Mouse (Mus musculus): ENCODE measurements around the gene Synj2.
"Not testable (repeated sequence)": the region's sequence is repeated elsewhere in the genome, so short reads cannot be mapped to it uniquely, and the experiment has no call there.

Gene Synj2

GRCm38 (mm10) chr17:6001389-6001788, 60.3 kb downstream of the Synj2 start:
- DNase-seq (ENCODE audit: low spot score) = no peak

DNA sequence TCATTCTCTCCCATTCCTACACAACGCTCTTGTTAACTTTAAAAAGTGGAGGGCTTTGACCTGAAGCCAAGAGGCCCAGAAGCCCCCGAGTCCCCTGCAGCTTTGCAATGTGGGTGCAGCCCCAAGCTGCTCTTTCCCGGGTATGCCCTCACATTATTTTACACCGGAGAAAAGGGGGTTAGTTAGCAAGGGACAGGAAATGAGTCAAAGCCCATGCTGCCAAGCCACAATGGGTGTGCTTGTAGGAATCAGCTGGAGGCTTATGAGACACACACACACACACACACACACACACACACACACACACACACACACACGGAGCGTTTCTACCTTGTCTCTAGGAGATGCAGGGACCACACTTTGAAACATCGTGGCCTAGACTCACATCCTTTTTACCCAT, 60.8 kb downstream of the Synj2 start:
- DNase-seq (ENCODE audit: low spot score) = no peak

- no peak for DNase-seq (ENCODE audit: low spot score)
Observed at GRCm38 (mm10) chr17:6002563-6002962, 61.5 kb downstream of the Synj2 start.

DNA sequence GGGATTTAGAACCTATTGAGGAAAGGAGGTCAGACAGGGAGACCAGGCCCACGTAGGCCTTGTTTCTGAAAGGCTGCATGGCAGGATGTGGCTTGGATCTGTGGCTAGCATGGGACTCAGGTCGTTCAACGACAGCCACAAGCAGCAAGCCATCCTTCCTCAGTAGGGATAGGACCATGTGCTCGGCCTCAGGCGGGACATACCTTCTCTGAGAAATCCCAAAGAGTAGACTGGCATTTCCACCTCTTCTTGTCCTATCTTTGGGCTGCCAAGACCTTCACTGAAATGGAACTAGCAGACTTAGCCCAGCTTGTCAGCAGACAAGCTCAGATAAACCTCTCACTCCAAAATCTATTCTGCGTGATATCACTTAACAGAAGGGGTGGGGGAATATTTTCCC, 62.6 kb downstream of the Synj2 start:
- no peak for DNase-seq (ENCODE audit: low spot score)

GRCm38 (mm10) chr17:6005246-6005637, 64.2 kb downstream of the Synj2 start:
- DNase-seq (ENCODE audit: low spot score) = no peak

DNA sequence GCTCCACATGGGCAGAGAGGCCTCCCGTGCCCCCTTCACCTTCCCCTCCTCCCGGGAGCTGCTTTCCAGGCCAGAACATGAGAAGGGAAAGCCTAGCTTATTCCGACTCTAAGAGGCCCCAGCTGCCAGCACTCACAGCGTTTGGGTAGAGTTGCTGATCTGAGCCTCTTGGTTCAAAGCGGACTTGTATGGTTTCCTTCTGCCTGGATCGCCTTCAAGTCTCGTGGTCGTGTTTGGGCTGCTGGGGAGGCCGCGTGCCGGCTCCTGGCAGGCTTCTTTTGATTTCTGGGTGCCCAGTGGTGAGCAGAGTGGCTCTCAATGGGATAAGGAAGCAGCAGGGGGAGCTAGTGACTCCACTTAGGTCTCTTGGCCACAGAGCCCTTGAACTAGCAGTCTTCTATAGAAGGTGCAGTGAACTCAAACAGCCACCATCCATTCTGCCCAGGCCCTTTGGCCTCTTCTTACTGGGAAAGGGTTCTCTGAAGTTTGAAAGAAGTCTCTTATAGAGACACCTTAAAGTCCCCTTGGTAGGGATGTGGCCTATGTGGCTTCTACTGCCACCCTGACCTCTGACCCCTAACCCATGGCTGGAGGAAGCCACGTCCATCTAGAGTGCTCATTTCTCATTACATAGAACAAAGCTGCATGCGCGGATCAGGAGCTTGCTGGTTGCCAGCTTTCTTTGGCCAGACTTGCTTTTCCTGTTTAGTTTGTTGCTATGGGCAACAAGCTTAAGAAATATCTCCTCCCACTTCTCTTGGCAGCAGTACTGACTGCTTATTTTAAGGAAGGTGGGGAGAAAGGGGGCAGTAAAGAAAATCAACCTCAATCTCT, 64.8 kb downstream of the Synj2 start:
- peak; percentile 46 for DNase-seq (ENCODE audit: low spot score)

DNA sequence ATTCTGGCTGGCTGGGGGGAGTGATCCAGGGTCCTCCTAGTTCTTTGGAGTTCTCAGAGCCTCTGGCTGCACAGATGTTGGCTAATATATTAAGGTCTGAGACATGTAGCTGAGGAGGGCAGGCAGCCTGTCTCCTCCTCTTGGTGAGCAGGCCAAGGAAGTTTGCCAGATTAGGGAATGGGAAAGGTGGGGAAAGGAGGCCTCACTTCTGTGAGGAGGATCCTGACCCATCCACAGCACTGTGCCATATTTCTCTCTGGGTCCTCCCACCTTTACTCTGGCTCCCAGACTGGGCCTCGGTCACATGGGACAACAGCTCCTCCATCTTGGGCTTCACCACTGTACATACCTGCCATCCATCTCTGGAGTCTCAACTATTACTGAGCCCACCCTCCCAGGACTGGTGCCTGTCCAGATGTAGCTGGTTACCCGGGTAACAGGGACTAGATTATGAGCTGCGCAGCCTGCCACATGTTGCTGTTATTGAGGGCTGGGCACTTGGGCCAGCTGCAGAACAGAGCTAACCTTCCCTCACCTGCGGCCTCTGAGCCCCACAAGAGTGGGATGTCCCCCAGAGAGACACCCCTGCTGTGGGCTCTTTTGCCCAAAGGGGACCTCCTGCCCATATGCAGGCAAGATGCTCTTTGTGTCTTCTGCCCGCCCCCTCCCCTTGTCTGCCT, 66.2 kb downstream of the Synj2 start:
- no peak for DNase-seq (ENCODE audit: low spot score)

GRCm38 (mm10) chr17:6007902-6008301, 66.8 kb downstream of the Synj2 start:
- no peak for DNase-seq (ENCODE audit: low spot score)

DNA sequence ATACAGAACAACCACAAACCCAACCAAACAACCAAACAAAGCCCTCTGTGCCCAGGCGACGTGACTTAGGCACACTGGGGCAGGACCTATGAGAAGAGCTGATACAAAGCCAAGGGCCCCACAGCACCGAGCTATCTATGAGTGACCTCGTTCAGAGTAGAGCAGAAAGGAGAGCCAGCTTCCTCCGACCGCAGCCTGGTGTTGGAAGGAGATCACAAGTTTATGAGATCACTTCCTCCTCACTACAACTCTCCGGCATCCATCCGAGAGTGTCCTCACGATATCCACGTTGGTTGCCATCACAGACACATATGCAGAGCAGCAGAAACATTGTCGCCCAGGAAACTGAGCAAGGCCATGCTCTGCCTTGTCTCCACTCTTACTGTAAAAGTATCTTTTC, 67.5 kb downstream of the Synj2 start:
- DNase-seq (ENCODE audit: low spot score) = no peak

GRCm38 (mm10) chr17:6009606-6010005, 68.5 kb downstream of the Synj2 start:
- no peak for DNase-seq (ENCODE audit: low spot score)

DNA sequence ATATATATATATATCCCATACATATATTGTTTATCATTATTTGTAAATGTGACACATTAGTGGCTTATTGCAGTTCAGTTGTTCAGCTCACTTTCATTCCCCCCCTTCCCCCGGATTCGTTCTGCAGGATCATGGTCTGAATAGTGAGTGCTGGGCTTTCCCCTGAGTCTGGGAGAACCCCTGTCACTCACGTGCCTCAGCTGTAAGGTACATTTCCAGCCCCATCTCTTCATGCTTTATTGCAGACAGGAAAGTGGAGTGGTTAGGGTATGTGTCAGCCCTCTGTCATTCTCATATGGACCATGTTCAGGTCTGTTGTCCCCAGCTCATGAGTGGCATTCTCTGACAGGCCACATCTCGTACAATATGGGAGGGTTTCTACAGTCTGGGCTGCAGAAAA, 72.0 kb downstream of the Synj2 start:
- no peak for DNase-seq (ENCODE audit: low spot score)

DNA sequence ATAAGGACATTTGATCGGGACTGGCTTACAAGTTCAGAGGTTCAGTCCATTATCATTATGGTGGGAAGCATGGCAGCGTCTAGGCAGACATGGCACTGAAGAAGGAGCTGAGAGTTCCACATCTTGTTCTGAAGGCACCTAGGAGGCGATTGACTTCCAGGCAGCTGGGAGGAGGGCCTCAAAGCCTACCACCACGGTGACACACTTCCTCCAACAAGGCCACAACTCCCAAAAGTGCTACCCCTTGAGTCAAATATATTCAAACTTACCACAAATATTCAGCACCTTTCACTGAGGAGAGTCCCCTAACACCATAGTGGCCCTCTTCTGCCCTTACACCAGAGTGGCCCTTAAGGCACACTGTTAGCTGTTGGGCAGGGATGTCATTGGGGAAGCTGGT, 73.9 kb downstream of the Synj2 start:
- no peak for DNase-seq (ENCODE audit: low spot score)

GRCm38 (mm10) chr17:6016213-6016780, 75.2 kb downstream of the Synj2 start:
- no peak for DNase-seq (ENCODE audit: low spot score)

DNA sequence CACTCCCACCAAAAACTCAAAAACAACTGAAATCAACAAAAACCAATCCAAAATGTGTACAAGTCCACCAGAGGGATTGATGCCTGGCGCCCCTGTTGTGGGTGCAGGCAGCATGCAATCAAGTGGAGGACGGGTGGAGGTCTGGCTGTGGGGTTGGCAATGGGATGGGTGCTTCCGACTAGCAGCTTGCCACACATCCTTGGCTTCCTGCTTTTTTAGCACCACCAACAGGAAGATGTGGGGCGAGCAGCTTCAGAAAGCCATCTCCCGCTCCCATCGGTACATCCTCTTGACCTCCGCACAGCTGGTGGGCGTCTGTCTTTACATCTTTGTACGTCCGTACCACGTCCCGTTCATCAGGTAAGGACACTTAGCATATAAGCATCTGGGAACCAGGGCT, 76.2 kb downstream of the Synj2 start:
- DNase-seq (ENCODE audit: low spot score) = no peak

DNA sequence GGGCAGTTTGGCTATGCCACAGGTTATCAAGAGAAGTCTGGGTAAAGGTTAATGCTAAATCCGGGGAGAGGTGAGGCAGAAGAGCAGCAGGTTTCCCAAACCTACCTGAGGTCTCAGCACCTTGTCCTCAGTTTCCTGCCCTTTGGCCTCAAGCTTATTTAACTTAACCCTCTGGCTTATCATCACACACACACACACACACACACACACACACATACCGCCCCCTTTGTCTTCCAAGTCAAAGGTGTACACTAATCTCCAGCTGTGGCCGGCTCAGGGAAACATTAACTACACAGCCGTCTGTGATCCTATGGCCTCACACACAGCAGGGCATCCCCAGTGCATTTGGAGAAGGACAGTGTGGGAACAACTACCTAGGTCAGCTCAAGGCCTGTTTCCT, 77.3 kb downstream of the Synj2 start:
- DNase-seq (ENCODE audit: low spot score) = no peak

DNA sequence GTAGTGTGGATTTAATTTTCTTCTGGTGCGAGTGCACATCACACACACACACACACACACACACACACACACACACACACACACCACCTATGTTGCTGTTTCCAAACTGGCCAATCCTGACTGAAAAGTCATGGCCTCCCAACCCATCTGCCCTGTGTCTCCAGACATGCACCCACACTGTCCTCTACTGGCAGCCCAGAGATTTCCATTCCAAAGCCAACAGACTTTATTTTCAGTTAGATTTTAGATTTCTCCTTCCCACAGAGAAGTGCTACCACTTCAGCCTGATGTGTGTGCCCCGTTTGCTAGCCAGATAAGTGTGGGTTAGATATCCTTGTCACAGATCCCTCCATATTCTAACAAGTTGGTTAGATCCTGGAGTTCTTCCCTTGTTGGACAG, 78.7 kb downstream of the Synj2 start:
- DNase-seq (ENCODE audit: low spot score) = no peak

DNA sequence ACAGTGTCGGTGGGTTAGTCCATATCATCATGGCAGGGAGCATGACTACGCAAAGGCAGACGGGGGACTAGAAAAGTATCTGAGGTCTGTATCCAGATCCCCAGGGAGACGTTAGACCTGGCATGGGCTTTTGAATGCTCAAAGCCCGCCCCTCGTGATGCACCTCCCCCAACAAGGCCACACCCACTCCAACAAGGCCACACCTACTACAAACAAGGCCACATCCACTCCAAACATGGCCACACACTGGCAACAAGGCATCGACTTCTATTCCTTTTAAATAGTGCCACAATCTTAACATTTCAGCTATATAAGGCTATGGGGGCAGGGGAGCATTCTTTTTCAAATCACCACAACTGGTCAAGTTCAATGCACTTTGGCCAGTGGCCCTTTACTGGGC, 79.6 kb downstream of the Synj2 start:
- no peak for DNase-seq (ENCODE audit: low spot score)

GRCm38 (mm10) chr17:6021374-6021789, 80.3 kb downstream of the Synj2 start:
- not testable (repeated sequence) for DNase-seq (ENCODE audit: low spot score)

DNA sequence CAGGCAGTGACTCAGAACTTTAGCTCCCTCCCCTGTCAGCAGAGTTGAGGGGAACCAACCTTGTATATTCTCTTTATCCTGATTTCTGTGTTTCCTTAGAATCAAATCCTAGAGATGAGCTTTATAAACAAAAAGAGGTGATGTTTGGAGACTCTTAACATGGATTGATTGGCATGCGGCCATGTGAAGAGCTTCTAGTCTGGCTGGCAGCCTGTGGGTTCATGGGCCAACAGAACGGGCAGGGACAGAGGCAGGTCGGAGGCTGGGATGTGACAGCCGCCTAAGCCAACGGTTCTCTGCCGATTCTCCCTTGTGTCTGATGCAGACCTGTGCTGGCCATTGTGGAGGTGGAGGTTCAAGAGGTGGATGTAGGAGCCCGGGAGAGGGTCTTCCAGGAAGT, 84.8 kb downstream of the Synj2 start:
- DNase-seq (ENCODE audit: low spot score) = no peak

DNA sequence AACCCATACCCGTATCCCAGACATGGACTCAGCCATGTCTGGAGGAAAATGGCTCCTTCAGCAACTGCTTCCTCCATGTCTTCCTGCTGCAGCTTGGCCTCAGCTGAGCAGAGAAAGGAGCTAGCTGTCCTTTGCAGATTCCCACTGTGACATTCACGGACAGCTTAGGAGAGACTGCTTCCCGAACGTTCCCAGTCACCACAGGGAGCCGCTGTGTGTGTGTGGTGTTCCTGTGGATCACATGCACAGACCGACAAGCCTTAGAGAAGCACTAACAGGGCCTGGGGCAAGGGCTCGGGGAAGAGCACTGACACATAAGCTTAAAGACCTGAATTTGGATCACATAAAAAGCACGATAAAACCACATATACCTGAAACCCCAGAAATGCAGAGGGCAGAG, 94.6 kb downstream of the Synj2 start:
- DNase-seq (ENCODE audit: low spot score) = no peak

DNA sequence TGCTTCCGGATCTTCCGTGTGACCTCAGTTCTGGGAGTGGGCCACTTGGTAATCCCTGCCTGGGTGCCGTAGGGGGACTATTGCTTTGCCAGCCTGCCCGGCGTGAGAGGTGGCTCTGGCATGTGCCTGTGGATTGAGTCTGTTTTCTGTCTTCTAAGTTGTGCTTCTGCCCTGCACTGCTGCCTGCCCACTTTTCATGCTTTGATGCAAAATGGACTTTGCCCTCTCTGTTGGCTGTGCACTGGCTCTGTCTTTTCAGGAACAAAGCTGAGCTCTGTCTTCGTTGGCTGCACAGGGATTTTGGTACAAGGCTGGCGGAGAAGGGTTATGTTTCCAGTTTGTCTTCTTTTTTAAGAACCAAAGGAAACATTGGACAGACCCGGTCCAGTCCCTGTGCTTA, 95.4 kb downstream of the Synj2 start:
- no peak for DNase-seq (ENCODE audit: low spot score)

DNA sequence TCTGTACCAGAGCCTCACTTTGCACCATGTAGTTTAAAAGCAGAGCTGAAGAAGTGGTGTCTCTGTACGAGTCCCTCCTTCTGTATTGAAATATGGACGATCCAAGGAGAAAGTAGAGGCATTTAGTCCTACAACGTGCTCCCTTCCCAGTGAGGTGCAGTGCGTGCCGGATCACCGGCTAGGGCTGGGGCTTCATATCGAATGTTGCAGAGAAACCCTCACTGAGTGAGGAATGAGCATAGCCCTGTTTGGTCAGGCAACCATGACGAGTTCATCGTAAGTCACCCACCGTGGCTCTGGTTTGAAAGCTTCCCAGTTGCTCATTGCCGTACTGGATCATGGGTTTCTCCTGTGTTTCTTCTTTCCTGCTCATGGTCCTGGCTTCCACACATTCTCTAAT, 95.8 kb downstream of the Synj2 start:
- DNase-seq (ENCODE audit: low spot score) = no peak

GRCm38 (mm10) chr17:6037507-6037906, 96.4 kb downstream of the Synj2 start:
- DNase-seq (ENCODE audit: low spot score) = no peak
